Mouse (Mus musculus) layer of hippocampus, postnatal 36 days (tissue): ENCODE measurements around the gene Fam114a2. TPM values are rescaled to one million over a fixed set of nuclear protein-coding genes. Genes with fewer than 3 reads are reported as not detected.

ENCODE experiments used
- DNase-seq, 2 experiments: peaks; one replicate each; pipeline ENCODE4 v3.0.0; 2022
- total RNA-seq, 2 experiments: library from RNA; stranded (reverse); gene quantifications; 2 replicates each; pipeline ENCODE4 v1.2.3; 2021

Gene Fam114a2
- total RNA-seq, 2 experiments from 2014 or later: 34.9 to 39.9 TPM

DNA sequence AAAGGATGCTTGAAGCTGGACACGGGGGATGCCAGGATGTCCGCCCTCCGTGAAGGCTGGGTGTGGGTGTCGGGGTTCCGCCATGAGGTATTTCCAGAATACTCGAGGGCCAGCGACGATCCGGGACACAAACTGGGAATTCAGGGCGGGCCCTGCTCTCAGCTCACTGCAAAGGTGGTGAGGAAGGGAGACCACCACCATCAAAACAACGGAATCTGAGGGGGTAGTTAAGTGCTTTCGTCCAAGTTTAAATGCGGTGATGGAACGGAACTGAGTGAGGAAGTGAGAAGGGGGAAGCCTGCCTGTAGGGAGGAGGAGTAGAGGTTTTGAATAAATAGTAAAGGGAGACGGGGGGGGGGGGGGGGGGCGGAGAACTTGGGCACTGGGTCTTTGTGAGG lies 333 bp upstream of the Fam114a2 start:
- no peak for DNase-seq

DNA sequence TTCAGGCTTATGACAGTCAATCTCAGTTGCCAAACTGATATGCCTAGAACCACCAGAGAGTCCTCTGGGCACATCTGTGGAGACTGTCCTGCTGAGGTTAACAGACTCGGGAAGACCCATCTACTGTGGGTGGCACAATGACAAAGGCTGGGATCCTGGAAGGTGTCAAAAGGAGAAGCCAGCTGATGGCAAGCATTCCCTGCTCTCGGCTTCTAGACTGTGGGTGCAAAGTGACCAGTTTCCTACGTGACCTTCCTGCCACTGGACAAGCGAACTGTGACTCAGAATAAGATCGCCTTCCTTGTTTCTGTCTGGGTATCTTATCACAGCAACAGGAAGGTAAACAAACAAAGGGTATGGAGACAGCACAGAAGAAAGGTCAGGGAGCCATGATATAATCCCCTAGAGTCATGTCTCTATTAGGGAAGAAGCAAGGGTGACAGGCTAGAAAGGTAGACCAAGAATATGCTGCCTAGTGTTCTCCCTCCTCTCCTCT lies 1.4 kb downstream of the Fam114a2 start:
- no peak for DNase-seq

DNA sequence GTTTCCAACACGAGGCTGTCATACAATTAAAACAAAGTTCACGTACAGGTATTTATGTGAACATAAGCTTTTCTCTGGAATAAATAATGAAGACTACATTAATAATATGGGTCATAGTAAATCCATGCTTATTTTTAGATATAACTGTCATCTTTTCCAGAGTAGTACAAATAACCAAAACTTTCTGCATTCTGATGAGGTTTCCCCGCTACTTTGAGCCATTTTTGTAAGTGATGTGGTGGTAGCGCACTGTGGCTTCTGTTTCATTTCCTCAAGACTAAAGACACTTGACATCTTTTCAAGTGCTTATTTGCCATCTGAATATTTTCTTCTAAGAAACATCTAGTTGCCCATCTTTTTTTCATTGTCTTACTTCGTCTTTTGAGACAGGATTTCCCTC lies 3.2 kb downstream of the Fam114a2 start:
- no peak for DNase-seq

DNA sequence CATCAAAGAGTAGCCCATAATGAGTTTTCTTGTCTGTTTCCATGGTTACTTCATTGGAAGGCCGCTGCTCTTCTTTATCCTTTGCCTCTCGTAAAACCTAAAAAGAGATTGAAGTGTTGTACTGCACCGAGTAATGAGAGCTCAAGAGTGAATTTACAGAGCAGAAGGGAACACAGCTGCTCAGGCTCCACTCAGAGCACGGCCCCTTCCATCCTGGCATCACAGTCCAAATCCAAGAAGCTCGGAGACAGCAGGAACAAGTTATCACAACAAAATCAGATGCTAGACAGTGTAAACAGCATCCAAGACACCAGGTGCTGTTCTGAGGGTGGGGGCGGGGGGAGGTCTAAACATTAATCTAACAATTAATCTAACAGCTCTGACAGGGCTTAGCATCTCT lies 11.5 kb downstream of the Fam114a2 start:
- peak in 1 of 2 experiments; percentile 31 for DNase-seq

DNA sequence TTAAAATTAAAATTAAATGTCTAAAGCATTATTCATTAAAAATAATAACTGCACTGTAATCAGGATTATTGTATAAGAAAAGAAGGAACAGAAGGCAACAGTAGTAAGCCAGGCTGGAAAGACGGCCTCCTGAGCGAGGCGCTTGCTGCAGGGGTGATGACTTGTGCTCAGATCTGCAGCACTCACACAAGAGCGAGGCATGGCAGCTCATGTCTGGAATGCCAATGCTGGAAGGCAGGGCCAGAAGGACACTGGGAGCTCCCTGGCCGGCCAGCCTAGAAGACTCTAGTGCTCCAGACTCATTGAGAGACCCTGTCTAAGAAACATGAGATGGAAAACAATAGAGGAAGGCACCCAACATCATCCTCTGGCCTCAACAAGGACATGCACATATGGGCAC lies 15.3 kb downstream of the Fam114a2 start:
- no peak for DNase-seq

DNA sequence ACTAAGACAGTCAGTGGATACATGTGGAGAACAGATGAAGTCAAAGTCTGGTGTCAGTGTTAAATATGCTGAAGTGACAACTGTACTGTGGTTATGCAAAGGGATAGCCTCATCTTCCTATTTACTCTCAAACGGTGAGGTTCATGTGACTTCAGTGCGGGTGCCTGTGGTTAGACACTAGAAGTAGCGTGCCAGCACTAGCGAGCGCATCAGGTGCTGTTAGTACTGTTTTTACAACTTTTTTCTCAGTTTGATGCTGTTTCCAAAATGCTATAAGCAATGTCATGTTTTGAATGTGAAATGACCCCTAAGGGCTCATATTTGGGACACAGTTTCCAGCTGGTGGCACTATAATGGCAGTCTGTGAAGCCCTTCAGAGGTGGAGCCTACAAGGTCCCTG lies 20.2 kb downstream of the Fam114a2 start:
- no peak for DNase-seq

DNA sequence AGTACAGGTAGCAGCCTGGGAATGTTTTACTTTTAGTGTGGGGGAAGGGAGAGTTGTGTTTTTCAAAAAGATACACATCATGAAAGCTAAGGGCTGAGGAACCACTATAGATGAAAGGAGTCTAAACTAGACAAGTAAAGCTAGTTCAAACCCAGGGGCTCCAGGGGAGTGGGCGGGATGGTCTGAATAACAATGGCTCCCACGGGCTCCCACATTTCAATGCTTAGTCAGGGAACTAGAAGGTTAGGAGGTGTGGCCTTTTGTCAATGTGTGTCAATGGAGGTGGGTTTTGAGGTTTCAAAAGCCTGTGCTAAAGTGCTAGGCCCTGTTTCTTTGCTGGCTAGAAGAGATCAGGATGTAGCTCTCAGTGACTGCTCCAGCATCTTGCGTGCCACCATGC lies 20.7 kb downstream of the Fam114a2 start:
- no peak for DNase-seq

DNA sequence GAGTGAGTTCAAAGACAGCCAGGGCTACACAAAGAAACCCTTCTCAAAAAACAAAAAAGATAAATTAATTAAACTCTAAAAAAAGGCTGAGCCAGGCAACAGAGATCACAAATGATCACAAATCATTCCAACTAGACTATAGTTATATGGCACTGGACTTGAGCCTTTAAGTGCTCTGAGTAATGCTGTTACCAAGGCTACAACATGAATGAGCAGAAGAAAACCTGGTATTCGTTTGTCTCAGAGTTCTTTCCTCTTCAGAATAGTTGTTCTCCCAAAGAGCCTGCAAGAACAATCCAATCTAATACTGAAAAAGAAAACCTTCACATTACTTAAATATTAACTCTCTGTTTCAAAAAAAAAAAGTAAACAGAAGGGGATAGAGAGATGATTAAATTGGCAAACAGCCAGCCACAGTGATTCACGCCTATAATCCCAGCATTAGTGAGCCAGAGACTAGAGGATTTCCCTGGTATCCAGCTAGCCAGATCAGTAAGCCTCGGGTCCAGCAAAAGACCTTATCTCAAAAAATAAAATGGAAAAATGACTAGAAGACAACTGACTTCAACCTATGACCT lies 21.9 kb downstream of the Fam114a2 start:
- no peak for DNase-seq

DNA sequence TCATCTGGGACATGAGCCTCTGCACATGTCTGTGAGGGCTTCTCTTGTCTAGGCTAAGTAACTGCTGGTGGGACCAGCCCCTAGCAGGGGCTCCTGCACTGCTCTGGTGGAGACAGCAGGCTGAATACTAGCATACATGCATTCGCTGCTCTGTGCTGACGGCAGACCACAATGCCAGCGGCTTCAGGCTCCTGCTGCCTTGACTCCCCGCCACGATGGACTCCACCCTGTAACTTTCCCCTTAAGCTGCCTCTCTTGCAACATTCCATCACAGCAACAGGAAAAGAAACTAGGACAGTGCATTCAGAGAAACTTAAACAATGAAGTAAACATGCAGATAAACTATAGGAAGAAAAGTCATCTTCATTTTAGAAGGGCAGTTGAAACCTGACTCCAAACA lies 30.0 kb downstream of the Fam114a2 start:
- DNase-seq: no peak

DNA sequence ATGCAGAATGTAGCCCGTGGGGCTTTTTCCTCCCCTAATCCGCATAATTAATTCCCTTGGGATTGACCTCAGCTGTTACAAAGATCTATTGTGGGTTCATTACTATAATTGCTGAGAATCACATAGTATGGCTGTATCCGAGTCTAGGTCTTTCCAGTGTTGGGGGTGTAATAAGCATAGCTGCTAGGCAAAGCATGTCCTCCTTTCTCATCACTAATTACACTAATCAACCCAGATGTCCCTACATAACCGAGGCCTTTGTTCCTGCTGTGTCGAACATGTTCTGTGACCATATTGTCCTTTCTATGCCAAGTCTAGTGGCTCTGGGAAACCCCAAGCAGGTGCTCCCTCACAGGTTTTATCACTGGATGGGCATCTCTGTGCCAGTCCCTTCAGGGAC lies 40.3 kb downstream of the Fam114a2 start:
- DNase-seq: no peak

DNA sequence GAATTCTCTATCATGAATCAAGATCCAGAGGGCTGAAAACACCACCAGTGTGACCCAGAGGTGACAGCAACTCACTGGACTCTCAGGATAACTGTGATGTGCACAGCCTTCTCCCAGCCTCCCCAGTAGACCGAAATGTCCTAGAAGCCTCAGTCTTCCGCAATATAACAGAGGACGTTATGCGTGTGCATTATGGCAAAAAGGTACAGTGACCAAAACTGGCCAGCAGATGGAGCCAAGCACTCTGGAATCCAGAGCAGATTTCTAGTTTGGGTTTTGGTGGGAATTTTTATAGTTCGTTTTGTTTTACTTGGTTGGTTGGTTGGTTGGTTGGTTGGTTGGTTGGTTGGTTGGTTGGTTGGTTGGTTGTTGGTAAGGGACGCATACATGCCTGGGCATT lies 43.3 kb downstream of the Fam114a2 start:
- DNase-seq: peak; percentile 34 to 55

DNA sequence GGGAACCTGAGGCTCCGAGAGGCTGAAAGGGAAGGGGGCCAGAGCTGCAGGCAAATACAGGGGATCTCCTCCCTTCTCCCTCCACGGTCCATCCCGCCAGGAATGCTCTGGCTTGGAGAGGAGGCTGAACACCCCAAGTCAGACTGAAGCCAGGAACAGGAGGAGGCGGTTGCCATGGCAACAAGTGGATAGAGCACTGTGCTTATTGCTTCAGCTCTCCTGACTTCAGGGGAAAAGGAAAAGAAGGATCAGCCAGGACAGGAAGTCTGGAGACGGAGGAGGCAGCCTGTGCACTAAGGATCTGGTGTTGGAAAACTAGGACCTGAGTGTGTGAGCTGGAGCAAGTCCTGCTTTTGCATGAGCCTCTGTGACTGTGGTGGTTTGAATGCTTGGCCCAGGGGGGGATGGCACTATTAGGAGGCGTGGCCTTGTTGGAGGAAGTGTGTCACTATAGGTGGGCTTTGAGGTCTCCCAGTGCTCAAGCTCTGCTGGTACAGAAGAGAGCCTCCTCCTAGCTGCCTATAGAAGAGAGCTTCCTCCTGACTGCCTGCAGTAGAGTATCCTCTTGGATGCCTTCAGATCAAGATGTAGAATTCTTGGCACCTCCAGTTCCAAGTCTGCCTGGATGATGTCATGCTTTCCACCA lies 44.0 kb downstream of the Fam114a2 start:
- DNase-seq: peak; percentile 36 to 44

DNA sequence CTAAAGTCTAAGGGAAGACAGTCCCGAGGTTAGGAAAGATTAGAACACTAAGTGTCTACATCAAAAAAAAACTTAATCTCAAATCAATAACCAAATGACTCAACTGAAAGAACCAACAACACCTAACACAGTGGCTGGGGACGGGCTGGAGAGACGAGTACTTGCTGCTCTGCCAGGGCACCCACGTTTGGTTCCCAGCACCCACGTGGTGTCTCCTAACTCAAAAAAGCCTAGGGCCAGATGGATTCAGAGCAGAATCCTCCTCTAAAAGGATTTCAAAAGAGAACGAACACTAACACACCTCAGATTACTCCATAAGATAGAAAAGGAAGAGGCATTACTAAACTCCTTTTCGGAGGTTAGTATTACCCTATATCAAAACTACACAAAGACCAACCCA lies 47.4 kb downstream of the Fam114a2 start:
- peak in 1 of 2 experiments; percentile 23 for DNase-seq

DNA sequence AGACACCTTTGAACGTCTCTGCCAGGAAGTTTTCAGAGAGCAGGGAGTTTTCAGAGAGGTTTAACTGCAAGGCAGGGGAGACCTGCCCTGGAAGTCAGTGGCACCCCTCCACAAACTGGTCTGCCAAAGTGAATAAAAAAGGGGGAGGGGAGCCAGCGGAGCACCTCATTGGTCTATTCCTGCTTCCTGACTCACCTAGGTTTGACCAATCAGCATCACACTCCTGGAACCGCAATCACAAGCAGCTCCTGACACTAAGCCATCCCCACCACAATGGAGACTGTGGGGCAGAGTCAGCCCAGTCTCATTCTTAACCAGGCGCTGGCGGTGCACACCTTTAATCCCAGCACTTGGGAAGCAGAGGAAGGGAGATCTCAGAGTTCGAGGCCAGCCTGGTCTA lies 48.4 kb downstream of the Fam114a2 start:
- no peak for DNase-seq

DNA sequence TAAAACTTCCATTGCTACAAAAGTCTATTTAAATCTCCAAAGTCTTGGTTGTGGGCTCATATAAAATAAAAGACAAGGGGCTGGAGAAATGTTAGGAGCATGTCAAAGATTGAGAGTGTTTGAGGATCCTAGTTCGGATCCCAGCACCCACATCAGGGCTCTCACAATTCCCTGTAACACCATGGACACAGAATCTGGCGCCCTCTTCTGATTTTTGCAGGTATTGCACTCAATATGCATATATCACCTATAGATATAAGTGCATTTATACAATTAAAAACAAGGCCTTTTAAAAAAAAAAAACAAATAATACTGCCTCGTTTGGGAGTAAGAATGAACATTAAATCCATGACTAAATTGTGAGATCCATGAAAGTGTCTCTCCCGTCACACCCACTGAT lies 49.7 kb downstream of the Fam114a2 start:
- no peak for DNase-seq

DNA sequence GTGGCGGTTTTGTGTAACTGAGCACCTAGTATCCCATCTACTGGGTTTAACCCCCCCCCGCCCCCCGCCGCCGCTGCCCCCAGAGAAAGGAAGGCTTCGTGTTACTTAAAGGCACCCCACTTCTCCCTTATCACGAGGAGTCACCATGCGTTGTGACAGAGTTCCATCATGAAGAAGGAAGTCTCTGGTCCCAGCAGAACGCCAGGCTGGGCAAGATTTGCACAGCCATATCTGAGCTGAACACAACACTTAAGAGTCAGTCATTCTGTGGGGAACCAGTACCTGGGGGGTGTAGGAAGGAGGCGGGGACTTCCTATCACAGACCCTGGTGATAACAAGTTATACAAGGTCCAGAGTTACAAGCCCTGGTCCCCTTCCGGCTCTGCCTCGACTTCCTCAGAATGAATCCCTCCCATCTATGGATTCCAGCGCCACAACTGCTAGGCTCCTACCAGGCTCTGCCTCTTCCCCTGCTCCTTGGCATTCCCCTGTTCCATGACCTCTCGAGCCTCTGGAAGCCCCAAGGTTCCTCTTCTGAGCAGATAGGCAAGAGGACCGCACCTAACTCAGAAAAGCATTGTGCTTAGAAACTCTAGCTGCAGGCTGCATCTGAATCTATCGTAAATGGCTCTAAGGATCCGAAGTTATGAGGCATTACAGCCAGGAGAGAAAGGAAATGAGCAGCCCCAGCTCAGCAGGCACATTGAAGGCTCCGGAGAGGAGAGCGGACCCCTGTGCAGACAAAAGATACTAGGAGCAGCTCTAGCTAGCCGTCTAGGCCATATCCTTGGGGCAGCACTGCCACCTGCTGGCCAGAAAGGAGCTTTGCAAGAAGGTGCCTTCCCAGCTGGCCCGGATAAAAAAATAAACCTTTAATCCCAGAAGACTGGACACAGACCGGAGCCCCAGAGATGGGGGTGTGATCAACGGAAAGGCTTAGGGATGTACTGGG lies 51.0 kb downstream of the Fam114a2 start:
- peak; percentile 63 to 64 for DNase-seq

DNA sequence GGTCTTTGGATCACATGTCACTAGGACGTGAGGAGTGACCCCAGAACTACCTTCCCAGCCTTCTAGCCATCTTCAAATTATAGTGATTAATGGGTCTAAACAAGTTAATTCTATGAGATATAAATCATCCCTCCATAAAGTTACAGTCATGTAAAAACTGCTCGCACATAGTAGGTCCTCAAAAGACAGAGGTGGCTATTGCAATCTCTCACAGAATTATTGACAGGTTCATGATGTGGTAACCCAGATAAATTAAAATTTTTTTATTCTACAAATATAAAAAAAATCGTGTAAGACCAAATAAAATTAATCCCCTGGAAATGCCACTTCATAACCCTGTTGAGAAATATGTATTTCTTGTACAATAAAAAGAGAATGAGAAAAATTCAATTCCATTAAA lies 52.6 kb downstream of the Fam114a2 start:
- DNase-seq: no peak

DNA sequence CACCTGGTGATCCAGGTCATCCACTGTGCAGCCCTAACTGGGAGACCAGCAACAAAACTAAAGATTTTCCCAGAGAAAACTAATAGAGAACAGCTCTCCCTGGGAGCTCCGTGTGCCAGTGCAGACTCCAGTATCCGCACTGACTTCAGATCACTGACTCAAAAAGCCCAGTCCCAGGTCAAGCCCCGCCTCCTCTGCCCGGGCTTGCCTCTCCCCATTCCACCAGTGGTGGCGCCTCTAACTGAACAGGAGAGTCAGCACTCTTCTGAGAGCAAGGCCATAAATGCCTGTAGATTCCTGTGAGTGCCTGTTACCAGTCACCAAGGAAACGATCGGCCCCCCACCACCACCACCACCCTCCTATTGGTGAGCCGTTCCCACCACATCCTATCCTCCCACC lies 53.4 kb downstream of the Fam114a2 start:
- DNase-seq: no peak

DNA sequence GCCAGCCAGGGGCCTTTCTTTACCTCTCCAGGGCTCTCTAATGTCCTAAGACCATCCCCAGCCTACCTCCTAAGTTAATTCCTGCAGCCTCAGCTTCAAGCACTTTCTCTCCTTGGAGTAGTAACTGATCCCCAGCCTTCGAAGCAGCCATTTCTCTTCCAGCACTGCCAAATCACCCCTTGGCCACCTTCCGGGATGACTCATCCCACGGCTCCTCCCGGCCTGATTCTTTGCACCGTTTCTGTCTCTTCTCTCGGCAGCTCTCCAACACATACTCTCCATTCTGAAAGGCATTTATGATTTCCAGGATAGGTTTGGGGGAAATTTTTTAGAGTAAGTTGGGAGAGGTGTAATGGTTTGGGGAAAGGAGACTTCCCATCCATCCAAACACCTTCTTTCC lies 58.7 kb downstream of the Fam114a2 start:
- DNase-seq: no peak

DNA sequence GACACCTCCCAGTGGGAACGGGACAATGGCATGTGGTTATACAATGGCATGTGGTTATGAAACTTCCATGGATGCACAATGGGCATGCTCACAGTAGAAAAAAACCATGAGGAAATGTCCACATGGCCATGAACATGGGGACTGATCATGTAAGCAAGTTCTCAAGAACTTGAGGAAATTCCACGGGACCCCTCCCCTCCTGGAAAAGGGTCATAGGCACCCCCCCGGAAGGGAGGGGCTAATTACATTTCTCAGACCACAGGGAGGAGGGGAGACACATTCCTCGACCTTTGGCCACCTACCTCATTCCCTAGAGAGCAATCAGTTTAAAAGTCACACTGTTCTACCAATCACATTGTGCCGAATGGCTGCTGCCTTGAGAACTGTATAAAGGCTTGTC lies 64.0 kb downstream of the Fam114a2 start:
- no peak for DNase-seq

DNA sequence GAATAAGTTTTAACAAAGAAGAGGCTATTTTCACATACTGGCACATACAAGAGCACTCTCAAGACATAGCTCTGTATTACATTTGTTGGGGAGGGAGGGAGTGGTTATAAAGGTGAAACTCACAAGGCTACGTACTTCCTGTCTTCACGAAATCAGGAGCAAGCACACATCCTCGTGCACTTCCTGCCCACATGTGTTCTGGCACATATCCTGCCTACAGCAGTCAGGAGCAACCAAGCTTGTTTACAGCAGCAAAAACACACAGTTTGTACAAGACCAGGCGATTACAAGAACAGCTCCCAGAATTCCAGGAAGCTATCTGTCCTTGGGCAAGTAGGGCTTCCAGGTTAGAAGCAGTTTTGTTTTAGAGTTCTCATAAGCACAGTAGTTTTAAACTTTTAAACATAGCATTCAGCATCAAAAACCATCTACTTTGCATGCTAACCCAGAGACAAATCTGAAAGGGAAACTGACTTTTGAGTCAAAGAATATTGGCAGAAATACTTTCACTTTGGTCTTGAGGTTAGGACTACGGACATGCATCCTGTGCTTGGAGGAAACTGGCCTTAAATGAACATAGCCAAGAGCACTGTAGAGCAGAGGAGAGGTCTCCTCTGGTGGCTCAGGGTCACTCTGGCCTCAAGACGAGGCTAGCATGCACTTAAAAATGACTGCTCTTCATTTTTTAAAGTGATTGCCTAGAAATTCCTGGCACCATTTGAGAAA lies 73.0 kb downstream of the Fam114a2 start:
- DNase-seq: no peak

DNA sequence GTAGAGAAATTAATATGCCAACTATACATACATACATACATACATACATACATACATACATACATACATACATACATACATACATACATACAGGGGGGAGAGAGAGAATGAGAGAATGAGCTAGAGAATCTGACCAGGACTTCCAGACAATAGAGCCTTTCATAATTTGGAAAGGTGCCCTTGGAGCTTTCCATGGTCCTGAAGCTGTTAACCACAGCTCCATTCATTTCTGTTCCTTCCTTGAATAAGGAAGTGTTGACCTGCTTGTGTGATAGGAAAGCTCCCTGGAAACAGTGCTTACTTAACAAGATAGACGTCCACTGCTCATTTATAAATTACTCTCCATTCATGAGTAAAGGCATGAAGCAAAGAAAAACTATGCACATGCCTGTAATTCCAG lies 84.3 kb downstream of the Fam114a2 start:
- no peak for DNase-seq
